Mouse (Mus musculus) stomach, embryonic 16.5 days (tissue): ENCODE measurements around the gene Dusp2. TPM values are rescaled to one million over a fixed set of nuclear protein-coding genes. Genes with fewer than 3 reads are reported as not detected.

Experiments
- ATAC-seq: fragments of 200-750 bp; cut with Nextera tagmentation; 2 replicates; pipeline ENCODE4 v1.8.0; 2017; ENCODE audit warnings: moderate number of reproducible peaks, moderate TSS enrichment; ENCODE audit not compliant: insufficient read depth, low FRiP score
- H3K27ac ChIP-seq: fragments of 300-500 bp; sonication (generic); 2 replicates; pipeline ENCODE4 v1.5.1; 2014; ENCODE audit warnings: low read length
- H3K27me3 ChIP-seq: fragments of 300-500 bp; sonication (generic); 2 replicates; pipeline ENCODE4 v1.6.1; 2014; ENCODE audit warnings: low read length, control low read depth, mixed read lengths; ENCODE audit not compliant: control insufficient read depth, insufficient read depth
- H3K36me3 ChIP-seq: fragments of 300-500 bp; sonication (generic); 2 replicates; pipeline ENCODE4 v1.6.1; 2014; ENCODE audit warnings: low read length; ENCODE audit not compliant: control insufficient read depth, insufficient read depth
- H3K4me1 ChIP-seq: fragments of 300-500 bp; sonication (generic); 2 replicates; pipeline ENCODE4 v1.6.1; 2014; ENCODE audit warnings: low read length, control low read depth, mixed read lengths; ENCODE audit not compliant: control insufficient read depth, insufficient read depth
- H3K4me2 ChIP-seq: fragments of 300-500 bp; sonication (generic); 2 replicates; pipeline ENCODE4 v1.6.1; 2014; ENCODE audit warnings: low read depth, low read length, mixed read lengths
- H3K4me3 ChIP-seq: fragments of 300-500 bp; sonication (generic); replicated peaks from 2 replicates; pipeline ENCODE4 v1.5.1; 2014; ENCODE audit warnings: mild to moderate bottlenecking, low read length
- H3K9ac ChIP-seq: fragments of 300-500 bp; sonication (generic); 2 replicates; pipeline ENCODE4 v1.6.1; 2014; ENCODE audit warnings: low read length
- H3K9me3 ChIP-seq: fragments of 300-500 bp; sonication (generic); replicated peaks from 2 replicates; pipeline ENCODE4 v1.6.1; 2016; ENCODE audit warnings: low read length, control low read depth; ENCODE audit not compliant: control insufficient read depth
- WGBS: fragments of 180-500 bp; shearing (Covaris S2); extraction: QIAGEN DNeasy Blood & Tissue Kit; methylation state at CpG from one replicate; pipeline ENCODE4 v1.1.7; 2014; 5-methylcytosine and 5-hydroxymethylcytosine counted together
- polyA plus RNA-seq: library from polyadenylated mRNA; unstranded; fragments of >200 nt; fragmentation: Nextera tagmentation; extraction: Ambion mirVana; gene quantifications from 2 replicates; pipeline ENCODE4 v1.2.1, GENCODE M21; 2015

Gene Dusp2
- polyA plus RNA-seq, 1 experiment from 2014 or later = 2.9 TPM

GRCm38 (mm10) chr2:127376423-127377051 is 40.6 kb downstream of the Dusp2 start:
- Histone ChIP-seq H3K9ac (no peak overlapping the region), H3K4me3 (no peak overlapping the region), H3K36me3 (no peaks in the 10 kb centered on the region), H3K4me1 (peaks cover 2% of the 10 kb centered on the region; the same call in 1 of the 2 replicates), H3K27me3 (no peaks in the 10 kb centered on the region), H3K9me3 (no peaks in the 10 kb centered on the region), H3K4me2 (no peak overlapping the region), H3K27ac (no peak overlapping the region)
- WGBS = 77% methylated on average over 6 of the region's 6 CpGs
- no peak for ATAC-seq

- H3K4me2 ChIP-seq = no peak overlapping the region
- H3K27me3 ChIP-seq = no peaks in the 10 kb centered on the region
- H3K4me3 ChIP-seq = no peak overlapping the region
- WGBS = 67% methylated on average over 7 of the region's 7 CpGs
- no peak for ATAC-seq
- no peak overlapping the region for H3K27ac ChIP-seq
- H3K36me3 ChIP-seq = no peaks in the 10 kb centered on the region
- H3K9ac ChIP-seq = no peak overlapping the region
- no peaks in the 10 kb centered on the region for H3K9me3 ChIP-seq
- H3K4me1 ChIP-seq = no peaks in the 10 kb centered on the region; the same call in 1 of the 2 replicates
These were observed 42.1 kb downstream of the Dusp2 start for GRCm38 (mm10) chr2:127377942-127378610.

- Histone ChIP-seq H3K27me3 (no peaks in the 10 kb centered on the region), H3K27ac (no peak overlapping the region), H3K9ac (no peak overlapping the region), H3K4me1 (no peaks in the 10 kb centered on the region; the same call in 1 of the 2 replicates), H3K9me3 (no peaks in the 10 kb centered on the region), H3K4me2 (no peak overlapping the region), H3K36me3 (no peaks in the 10 kb centered on the region), H3K4me3 (no peak overlapping the region)
- no peak for ATAC-seq
- WGBS = 48% methylated on average over 7 of the region's 7 CpGs
These were observed 42.6 kb downstream of the Dusp2 start for GRCm38 (mm10) chr2:127378611-127378990.

- no peak overlapping the region for H3K4me2 ChIP-seq
- H3K4me1 ChIP-seq = no peaks in the 10 kb centered on the region; the same call in 1 of the 2 replicates
- no peaks in the 10 kb centered on the region for H3K36me3 ChIP-seq
- no peak overlapping the region for H3K4me3 ChIP-seq
- H3K27me3 ChIP-seq = no peaks in the 10 kb centered on the region
- WGBS = 62% methylated on average over 3 of the region's 3 CpGs
- ATAC-seq = no peak
- H3K9me3 ChIP-seq = no peaks in the 10 kb centered on the region
- H3K27ac ChIP-seq = no peak overlapping the region
- H3K9ac ChIP-seq = no peak overlapping the region
These were observed 43.3 kb downstream of the Dusp2 start for GRCm38 (mm10) chr2:127379250-127379649.

GRCm38 (mm10) chr2:127383881-127384280 is 47.9 kb downstream of the Dusp2 start:
- no peak overlapping the region for H3K4me2 ChIP-seq
- H3K4me1 ChIP-seq = 0 out of 2 replicates have a peak, but pooled peaks cover 3% of the 10 kb centered on the region
- no peak overlapping the region for H3K27ac ChIP-seq
- no peak overlapping the region for H3K4me3 ChIP-seq
- H3K36me3 ChIP-seq = no peaks in the 10 kb centered on the region
- no peaks in the 10 kb centered on the region for H3K27me3 ChIP-seq
- ATAC-seq = no peak
- no peak overlapping the region for H3K9ac ChIP-seq
- H3K9me3 ChIP-seq = no peaks in the 10 kb centered on the region
- WGBS = 41% methylated on average over 7 of the region's 7 CpGs

- no peak overlapping the region for H3K4me2 ChIP-seq
- H3K4me1 ChIP-seq = 0 out of 2 replicates have a peak, but pooled peaks cover 3% of the 10 kb centered on the region
- H3K36me3 ChIP-seq = no peaks in the 10 kb centered on the region
- H3K9me3 ChIP-seq = no peaks in the 10 kb centered on the region
- no peak overlapping the region for H3K27ac ChIP-seq
- ATAC-seq = no peak
- H3K4me3 ChIP-seq = no peak overlapping the region
- 58% methylated on average over 2 of the region's 2 CpGs for WGBS
- no peaks in the 10 kb centered on the region for H3K27me3 ChIP-seq
- no peak overlapping the region for H3K9ac ChIP-seq
These were observed 51.6 kb downstream of the Dusp2 start for GRCm38 (mm10) chr2:127387521-127387920.

Other genes with a start within 250 kb of the Dusp2 start
- gene Ncaph, start 202.2 kb upstream of the Dusp2 start, polyA plus RNA-seq = 66.1 and 71.3 TPM in 2 replicates
- 28.0 and 29.7 TPM in 2 replicates for gene Itpripl1, start 192.7 kb upstream of the Dusp2 start, polyA plus RNA-seq
- 1.8 and 2.3 TPM in 2 replicates for gene 1810024B03Rik, start 127.9 kb upstream of the Dusp2 start, polyA plus RNA-seq
- 48.1 and 50.8 TPM in 2 replicates for gene Snrnp200, start 127.8 kb upstream of the Dusp2 start, polyA plus RNA-seq
- 58.3 and 58.7 TPM in 2 replicates for gene Ciao1, start 88.3 kb upstream of the Dusp2 start, polyA plus RNA-seq
- 24.5 and 25.0 TPM in 2 replicates for gene Tmem127, start 88.3 kb upstream of the Dusp2 start, polyA plus RNA-seq
- gene Stard7, start 65.9 kb upstream of the Dusp2 start, polyA plus RNA-seq = 58.8 and 59.4 TPM in 2 replicates
- not detected in 2 replicates for gene Astl, start 2.5 kb downstream of the Dusp2 start, polyA plus RNA-seq
- 2.4 and 3.6 TPM in 2 replicates for gene Adra2b, start 27.0 kb downstream of the Dusp2 start, polyA plus RNA-seq
- gene Gpat2, start 89.0 kb downstream of the Dusp2 start, polyA plus RNA-seq = 0.28 and 0.36 TPM in 2 replicates
- 25.6 and 27.8 TPM in 2 replicates for gene Fahd2a, start 108.4 kb downstream of the Dusp2 start, polyA plus RNA-seq
- gene Kcnip3, start 185.9 kb downstream of the Dusp2 start, polyA plus RNA-seq = 3.1 and 3.6 TPM in 2 replicates
- 21.1 and 30.0 TPM in 2 replicates for gene Prom2, start 205.3 kb downstream of the Dusp2 start, polyA plus RNA-seq